Mouse (Mus musculus) kidney, adult 8-10 months (tissue): ENCODE results near the gene Aig1.
A peak's percentile ranks its signal among the peaks of the same experiment; 100 is the strongest.

ENCODE experiments used
- DNase-seq, 2 experiments: peaks; one replicate each; pipeline ENCODE4 v3.0.0; 2022

Aig1 gene

GRCm38 (mm10) chr10:13774910-13775309, 93.9 kb downstream of the Aig1 start:
- no peak for DNase-seq

GRCm38 (mm10) chr10:13770720-13771119, 98.1 kb downstream of the Aig1 start:
- DNase-seq, result no peak

GRCm38 (mm10) chr10:13769789-13770188, 99.0 kb downstream of the Aig1 start:
- no peak for DNase-seq

GRCm38 (mm10) chr10:13768866-13769265, 99.9 kb downstream of the Aig1 start:
- no peak for DNase-seq

GRCm38 (mm10) chr10:13767076-13767475, 101.7 kb downstream of the Aig1 start:
- DNase-seq, result peak in 1 of 2 experiments; percentile 4

- no peak for DNase-seq
These were observed 105.6 kb downstream of the Aig1 start for GRCm38 (mm10) chr10:13763151-13763550.

- DNase-seq, result no peak
These were observed 114.1 kb downstream of the Aig1 start for GRCm38 (mm10) chr10:13754712-13755111.

GRCm38 (mm10) chr10:13753777-13754176, 115.0 kb downstream of the Aig1 start:
- no peak for DNase-seq

- DNase-seq, result no peak
These were observed 129.2 kb downstream of the Aig1 start for GRCm38 (mm10) chr10:13739494-13740140.

- DNase-seq, result no peak
These were observed 138.6 kb downstream of the Aig1 start for GRCm38 (mm10) chr10:13730039-13730748.

- no peak for DNase-seq
These were observed 141.1 kb downstream of the Aig1 start for GRCm38 (mm10) chr10:13727676-13728075.

- DNase-seq, result no peak
These were observed 142.6 kb downstream of the Aig1 start for GRCm38 (mm10) chr10:13726206-13726605.

- DNase-seq, result no peak
These were observed 143.5 kb downstream of the Aig1 start for GRCm38 (mm10) chr10:13725276-13725675.

GRCm38 (mm10) chr10:13716132-13716531, 152.6 kb downstream of the Aig1 start:
- peak; percentile 8 to 13 for DNase-seq

- no peak for DNase-seq
These were observed 153.2 kb downstream of the Aig1 start for GRCm38 (mm10) chr10:13715584-13715983.

- no peak for DNase-seq
These were observed 153.9 kb downstream of the Aig1 start for GRCm38 (mm10) chr10:13714920-13715293.

GRCm38 (mm10) chr10:13714199-13714919, 154.4 kb downstream of the Aig1 start:
- no peak for DNase-seq

- DNase-seq, result no peak
These were observed 155.1 kb downstream of the Aig1 start for GRCm38 (mm10) chr10:13713711-13714110.

- no peak for DNase-seq
These were observed 155.7 kb downstream of the Aig1 start for GRCm38 (mm10) chr10:13713116-13713515.

- DNase-seq, result no peak
These were observed 157.4 kb downstream of the Aig1 start for GRCm38 (mm10) chr10:13711281-13711829.

- no peak for DNase-seq
These were observed 163.0 kb downstream of the Aig1 start for GRCm38 (mm10) chr10:13705771-13706170.

- DNase-seq, result no peak
These were observed 166.1 kb downstream of the Aig1 start for GRCm38 (mm10) chr10:13702688-13703087.

GRCm38 (mm10) chr10:13702043-13702442, 166.7 kb downstream of the Aig1 start:
- no peak for DNase-seq

GRCm38 (mm10) chr10:13696326-13696725, 172.5 kb downstream of the Aig1 start:
- DNase-seq, result peak in 1 of 2 experiments; percentile 17
